Mouse (Mus musculus): Measurements from ENCODE around the gene Ubqlnl. TPM values are rescaled to one million over a fixed set of nuclear protein-coding genes. Genes with fewer than 3 reads are reported as not detected.

Ubqlnl gene
- polyA plus RNA-seq (2015; fragmentation: Nextera tagmentation; extraction: Ambion mirVana), result not detected in 2 replicates

DNA sequence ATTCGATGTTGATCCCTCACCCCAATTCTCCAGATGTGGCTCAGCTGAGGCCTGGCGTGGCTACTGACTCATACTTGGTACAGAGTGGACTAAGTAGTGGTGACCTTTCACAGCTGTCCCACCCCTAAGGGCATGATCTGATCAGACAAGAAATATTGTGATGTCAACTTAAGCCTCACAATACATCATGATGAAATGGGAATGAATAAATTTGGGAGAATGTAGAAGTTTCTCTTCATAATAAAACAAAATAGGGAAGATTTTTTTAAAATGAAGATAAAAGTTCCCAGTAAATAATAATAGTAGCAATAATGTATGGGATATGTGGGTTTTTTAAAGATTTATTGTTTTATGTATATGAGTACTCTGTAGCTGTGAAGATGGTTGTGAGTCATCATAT, at the start of gene Ubqlnl:
Gene Ubqlnl, minus strand, starts transcription at position 101 of the 400 bp plus-strand sequence.
- H3K27ac ChIP-seq (ENCODE audit: low read length), result no peak within 1 kb of the TSS
- H3K4me3 ChIP-seq (replicated peaks; ENCODE audit: low read length), result no peak within 1 kb of the TSS
- no peaks in the 10 kb centered on the region for H3K36me3 ChIP-seq (ENCODE audit: control insufficient read depth, insufficient read depth)
- no peaks in the 10 kb centered on the region for H3K27me3 ChIP-seq (replicated peaks; ENCODE audit: control insufficient read depth, insufficient read depth, low read length)
- H3K9me3 ChIP-seq (ENCODE audit: control insufficient read depth, low read length), result no peaks in the 10 kb centered on the region
- H3K4me1 ChIP-seq (replicated peaks; ENCODE audit: control insufficient read depth, insufficient read depth, low read length), result no peaks in the 10 kb centered on the region
- H3K9ac ChIP-seq (replicated peaks; ENCODE audit: low read depth, low read length), result no peak within 1 kb of the TSS
- 88% methylated on average over 2 of the region's 2 CpGs for WGBS
- H3K4me2 ChIP-seq (ENCODE audit: low read length), result no peak within 1 kb of the TSS
- no peak for ATAC-seq

GRCm38 (mm10) chr7:104199822-104200221, 49.5 kb upstream of the Ubqlnl start:
- WGBS, result 13% methylated on average over 5 of the region's 5 CpGs

DNA sequence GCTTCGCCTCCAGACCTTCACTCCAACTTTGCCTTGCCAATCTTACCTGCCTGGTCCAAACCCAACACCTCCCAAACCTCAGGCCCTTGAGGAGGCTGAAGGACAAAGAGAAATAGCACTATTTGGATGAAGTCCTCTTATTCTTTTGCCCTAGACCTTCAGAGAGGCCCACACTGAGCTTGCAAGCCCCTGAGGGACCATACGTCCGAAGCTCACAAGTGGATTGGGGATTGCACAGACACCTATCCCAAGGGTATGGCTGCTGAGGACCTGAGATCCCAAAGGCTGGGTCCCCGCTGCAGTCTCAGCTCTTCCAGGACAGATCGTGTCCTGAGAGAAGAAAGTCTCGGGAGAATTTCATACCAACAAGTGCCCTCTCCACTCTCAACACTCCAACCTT, 45.5 kb upstream of the Ubqlnl start, which contains the start of gene Olfr649:
Gene Olfr649, minus strand, starts transcription at position 101 of the 400 bp plus-strand sequence.
- H3K4me3 ChIP-seq (replicated peaks; ENCODE audit: low read length), result no peak within 1 kb of the TSS
- no peak within 1 kb of the TSS for H3K27ac ChIP-seq (ENCODE audit: low read length)
- WGBS, result 92% methylated on average over 6 of the region's 6 CpGs
- no peak within 1 kb of the TSS for H3K4me2 ChIP-seq (ENCODE audit: low read length)
- no peaks in the 10 kb centered on the region for H3K9me3 ChIP-seq (ENCODE audit: control insufficient read depth, low read length)
- no peak for ATAC-seq
- H3K27me3 ChIP-seq (replicated peaks; ENCODE audit: control insufficient read depth, insufficient read depth, low read length), result no peaks in the 10 kb centered on the region
- no peaks in the 10 kb centered on the region for H3K36me3 ChIP-seq (ENCODE audit: control insufficient read depth, insufficient read depth)
- H3K9ac ChIP-seq (replicated peaks; ENCODE audit: low read depth, low read length), result no peak within 1 kb of the TSS
- H3K4me1 ChIP-seq (replicated peaks; ENCODE audit: control insufficient read depth, insufficient read depth, low read length), result no peaks in the 10 kb centered on the region

More at GRCm38 (mm10) chr7:104199822-104200221, 49.5 kb upstream of the Ubqlnl start:
- H3K27me3 ChIP-seq (replicated peaks; ENCODE audit: control insufficient read depth, insufficient read depth, low read length), result no peaks in the 10 kb centered on the region
- H3K9ac ChIP-seq (replicated peaks; ENCODE audit: low read depth, low read length), result no peak overlapping the region
- H3K27ac ChIP-seq (ENCODE audit: low read length), result no peak overlapping the region
- no peaks in the 10 kb centered on the region for H3K4me1 ChIP-seq (replicated peaks; ENCODE audit: control insufficient read depth, insufficient read depth, low read length)
- no peaks in the 10 kb centered on the region for H3K9me3 ChIP-seq (ENCODE audit: control insufficient read depth, low read length)
- no peak overlapping the region for H3K4me2 ChIP-seq (ENCODE audit: low read length)
- no peaks in the 10 kb centered on the region for H3K36me3 ChIP-seq (ENCODE audit: control insufficient read depth, insufficient read depth)
- no peak overlapping the region for H3K4me3 ChIP-seq (replicated peaks; ENCODE audit: low read length)
- no peak for ATAC-seq

DNA sequence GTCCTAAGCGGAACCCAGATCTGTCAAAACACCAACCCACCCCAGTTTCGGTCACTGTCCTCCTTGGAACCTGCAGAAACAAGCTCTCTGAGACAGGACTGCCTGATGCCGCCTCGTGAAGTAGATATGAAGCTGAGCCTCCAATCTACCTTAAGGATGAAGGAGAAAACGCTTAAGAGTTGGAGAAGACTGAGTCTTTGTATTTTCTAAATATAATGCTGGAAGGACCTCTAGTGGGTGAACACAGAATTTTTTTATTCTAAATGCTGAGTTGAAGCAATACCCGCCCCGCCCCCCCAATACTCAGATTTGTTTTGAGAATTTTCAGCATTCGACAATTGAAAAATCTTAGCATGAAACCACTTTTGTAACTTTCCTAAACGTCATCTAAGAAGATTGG, 40.9 kb upstream of the Ubqlnl start:
- Histone ChIP-seq H3K9me3 (ENCODE audit: control insufficient read depth, low read length) (no peaks in the 10 kb centered on the region), H3K27ac (ENCODE audit: low read length) (no peak overlapping the region), H3K36me3 (ENCODE audit: control insufficient read depth, insufficient read depth) (no peaks in the 10 kb centered on the region), H3K9ac (replicated peaks; ENCODE audit: low read depth, low read length) (no peak overlapping the region), H3K27me3 (replicated peaks; ENCODE audit: control insufficient read depth, insufficient read depth, low read length) (no peaks in the 10 kb centered on the region), H3K4me3 (replicated peaks; ENCODE audit: low read length) (no peak overlapping the region), H3K4me2 (ENCODE audit: low read length) (no peak overlapping the region), H3K4me1 (replicated peaks; ENCODE audit: control insufficient read depth, insufficient read depth, low read length) (no peaks in the 10 kb centered on the region)
- 56% methylated on average over 9 of the region's 9 CpGs for WGBS
- ATAC-seq, result no peak

DNA sequence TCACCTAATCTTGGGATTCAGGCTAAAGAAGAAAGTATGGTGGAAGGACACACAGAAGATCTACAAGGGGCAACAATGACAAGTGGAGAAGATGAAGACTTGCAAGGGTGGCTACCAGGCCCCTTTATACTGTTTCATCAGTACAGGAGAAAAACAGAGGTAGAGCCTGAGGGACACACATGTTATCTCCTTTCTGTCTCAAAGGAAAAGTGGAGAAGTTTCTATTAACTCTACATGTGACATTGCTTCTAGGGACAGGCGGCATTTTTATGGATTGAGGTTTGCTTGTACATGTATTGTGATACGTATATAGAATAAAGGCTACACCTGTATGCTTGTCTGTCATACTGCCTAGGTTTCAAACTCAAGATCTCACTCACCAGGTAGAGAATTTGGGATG, 32.9 kb upstream of the Ubqlnl start, which contains the start of gene Olfr648:
Gene Olfr648, minus strand, starts transcription at position 101 of the 400 bp plus-strand sequence.
- Histone ChIP-seq H3K4me3 (replicated peaks; ENCODE audit: low read length) (no peak within 1 kb of the TSS), H3K27ac (ENCODE audit: low read length) (no peak within 1 kb of the TSS), H3K9ac (replicated peaks; ENCODE audit: low read depth, low read length) (no peak within 1 kb of the TSS), H3K36me3 (ENCODE audit: control insufficient read depth, insufficient read depth) (no peaks in the 10 kb centered on the region), H3K27me3 (replicated peaks; ENCODE audit: control insufficient read depth, insufficient read depth, low read length) (no peaks in the 10 kb centered on the region), H3K4me2 (ENCODE audit: low read length) (no peak within 1 kb of the TSS), H3K9me3 (ENCODE audit: control insufficient read depth, low read length) (no peaks in the 10 kb centered on the region), H3K4me1 (replicated peaks; ENCODE audit: control insufficient read depth, insufficient read depth, low read length) (no peaks in the 10 kb centered on the region)
- no peak for ATAC-seq
- WGBS, result 93% methylated on average over 2 of the region's 2 CpGs

- Histone ChIP-seq H3K4me1 (replicated peaks; ENCODE audit: control insufficient read depth, insufficient read depth, low read length) (no peaks in the 10 kb centered on the region), H3K27ac (ENCODE audit: low read length) (no peak overlapping the region), H3K27me3 (replicated peaks; ENCODE audit: control insufficient read depth, insufficient read depth, low read length) (no peaks in the 10 kb centered on the region), H3K4me3 (replicated peaks; ENCODE audit: low read length) (no peak overlapping the region), H3K9ac (replicated peaks; ENCODE audit: low read depth, low read length) (no peak overlapping the region), H3K4me2 (ENCODE audit: low read length) (no peak overlapping the region), H3K9me3 (ENCODE audit: control insufficient read depth, low read length) (no peaks in the 10 kb centered on the region), H3K36me3 (ENCODE audit: control insufficient read depth, insufficient read depth) (no peaks in the 10 kb centered on the region)
- WGBS, result 87% methylated on average over 1 of the region's 1 CpGs
- no peak for ATAC-seq
Observed at GRCm38 (mm10) chr7:104179074-104179473, 28.7 kb upstream of the Ubqlnl start.

DNA sequence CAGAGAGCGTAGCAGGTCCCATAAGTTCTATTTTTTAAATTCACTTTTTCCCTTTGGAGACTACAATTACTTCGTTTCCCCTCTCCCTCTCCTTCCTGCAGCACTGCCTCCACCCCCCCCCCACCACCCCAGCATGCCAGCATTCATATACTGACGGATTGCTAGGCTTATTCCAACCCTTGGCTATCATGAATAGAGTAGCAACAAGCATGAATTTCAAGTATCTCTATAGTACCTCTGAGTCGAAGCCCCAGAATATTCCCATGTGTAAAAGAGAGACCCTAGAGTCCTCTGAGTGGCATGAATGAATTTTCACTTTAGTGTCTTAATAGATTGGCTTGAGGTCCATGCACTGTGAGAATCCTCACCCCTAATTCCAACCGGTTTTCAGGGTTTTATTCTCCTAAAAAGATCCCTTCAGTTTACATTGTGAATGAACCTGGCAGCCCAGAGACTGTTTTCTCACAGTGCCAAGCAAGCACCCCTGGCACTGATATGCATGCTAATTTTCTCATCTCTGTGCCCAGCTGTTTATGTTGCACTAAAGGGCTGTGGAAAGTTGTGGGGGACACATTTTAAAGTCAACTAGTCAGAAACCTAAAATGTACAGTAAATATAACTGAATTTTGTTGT, 28.2 kb upstream of the Ubqlnl start:
- H3K27ac ChIP-seq (ENCODE audit: low read length), result no peak overlapping the region
- ATAC-seq, result no peak
- no peaks in the 10 kb centered on the region for H3K9me3 ChIP-seq (ENCODE audit: control insufficient read depth, low read length)
- no peaks in the 10 kb centered on the region for H3K27me3 ChIP-seq (replicated peaks; ENCODE audit: control insufficient read depth, insufficient read depth, low read length)
- H3K4me1 ChIP-seq (replicated peaks; ENCODE audit: control insufficient read depth, insufficient read depth, low read length), result no peaks in the 10 kb centered on the region
- H3K4me2 ChIP-seq (ENCODE audit: low read length), result no peak overlapping the region
- no peak overlapping the region for H3K4me3 ChIP-seq (replicated peaks; ENCODE audit: low read length)
- no peaks in the 10 kb centered on the region for H3K36me3 ChIP-seq (ENCODE audit: control insufficient read depth, insufficient read depth)
- WGBS, result 59% methylated on average over 5 of the region's 5 CpGs
- H3K9ac ChIP-seq (replicated peaks; ENCODE audit: low read depth, low read length), result no peak overlapping the region

DNA sequence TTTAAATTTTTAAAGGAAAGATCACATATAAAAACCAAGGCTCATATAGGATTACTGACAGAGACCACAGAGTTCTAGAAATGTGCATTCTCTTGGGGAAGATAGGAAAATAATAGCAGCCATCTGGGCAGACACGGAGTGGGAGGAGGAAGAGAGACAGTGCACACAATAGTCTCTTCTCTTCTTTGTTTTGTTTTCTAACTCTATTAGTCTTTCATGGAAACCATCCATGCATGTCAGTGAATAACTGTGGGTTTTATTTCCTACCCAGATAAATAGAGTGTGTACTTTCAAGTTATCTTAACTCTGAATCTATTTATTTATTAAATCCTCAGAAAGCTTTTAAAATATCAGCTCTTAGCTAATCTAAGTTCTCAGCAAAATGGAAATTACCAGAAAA, 24.7 kb upstream of the Ubqlnl start:
- no peak for ATAC-seq
- Histone ChIP-seq H3K4me2 (ENCODE audit: low read length) (no peak overlapping the region), H3K4me1 (replicated peaks; ENCODE audit: control insufficient read depth, insufficient read depth, low read length) (no peaks in the 10 kb centered on the region), H3K36me3 (ENCODE audit: control insufficient read depth, insufficient read depth) (no peaks in the 10 kb centered on the region), H3K9me3 (ENCODE audit: control insufficient read depth, low read length) (no peaks in the 10 kb centered on the region), H3K9ac (replicated peaks; ENCODE audit: low read depth, low read length) (no peak overlapping the region), H3K27ac (ENCODE audit: low read length) (no peak overlapping the region), H3K4me3 (replicated peaks; ENCODE audit: low read length) (no peak overlapping the region), H3K27me3 (replicated peaks; ENCODE audit: control insufficient read depth, insufficient read depth, low read length) (no peaks in the 10 kb centered on the region)
- 28% methylated on average over 1 of the region's 1 CpGs for WGBS

- Histone ChIP-seq H3K9ac (replicated peaks; ENCODE audit: low read depth, low read length) (no peak overlapping the region), H3K36me3 (ENCODE audit: control insufficient read depth, insufficient read depth) (no peaks in the 10 kb centered on the region), H3K4me1 (replicated peaks; ENCODE audit: control insufficient read depth, insufficient read depth, low read length) (no peaks in the 10 kb centered on the region), H3K27ac (ENCODE audit: low read length) (no peak overlapping the region), H3K27me3 (replicated peaks; ENCODE audit: control insufficient read depth, insufficient read depth, low read length) (no peaks in the 10 kb centered on the region), H3K4me3 (replicated peaks; ENCODE audit: low read length) (no peak overlapping the region), H3K9me3 (ENCODE audit: control insufficient read depth, low read length) (no peaks in the 10 kb centered on the region), H3K4me2 (ENCODE audit: low read length) (no peak overlapping the region)
- 72% methylated on average over 6 of the region's 6 CpGs for WGBS
- ATAC-seq, result no peak
Observed at GRCm38 (mm10) chr7:104169634-104170204, 19.4 kb upstream of the Ubqlnl start.

Data from forebrain, embryonic 16.5 days (tissue).